Mouse (Mus musculus): ENCODE data around the gene Elmo1. TPM values are rescaled to one million over a fixed set of nuclear protein-coding genes. Genes with fewer than 3 reads are reported as not detected.

The Elmo1 gene
- polyA plus RNA-seq, 1 experiment from 2014 or later, result 12.3 TPM

DNA sequence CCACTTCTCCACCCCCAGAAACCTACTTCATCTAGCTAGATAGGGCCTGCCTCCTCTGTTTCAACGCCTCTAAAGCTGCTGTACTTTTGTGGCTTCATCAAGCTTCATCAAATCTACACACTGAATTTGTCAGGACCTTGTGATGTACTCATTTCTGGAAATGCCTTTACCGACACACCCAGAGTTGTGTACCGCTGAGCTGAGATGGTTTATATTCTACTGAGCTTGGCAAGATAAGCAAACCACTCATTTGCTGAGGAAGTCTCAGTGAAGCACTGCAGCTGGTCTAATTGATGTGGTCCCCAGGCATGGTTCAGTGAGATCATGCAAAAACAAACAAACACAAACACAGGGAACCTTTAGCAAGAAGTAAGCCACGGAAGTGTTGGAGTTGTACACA, 281.9 kb downstream of the Elmo1 start:
- no peak for ATAC-seq (replicated peaks; ENCODE audit: low FRiP score)
- no peak for DNase-seq (ENCODE audit: low spot score)
- Histone ChIP-seq H3K9ac (ENCODE audit: low read length) (no peak overlapping the region), H3K27me3 (ENCODE audit: control insufficient read depth, insufficient read depth, low read length) (no peaks in the 10 kb centered on the region), H3K27ac (ENCODE audit: low read depth, low read length) (no peak overlapping the region), H3K4me3 (ENCODE audit: low read depth, low read length) (no peak overlapping the region), H3K36me3 (ENCODE audit: control insufficient read depth, insufficient read depth, low read length) (no peaks in the 10 kb centered on the region), H3K4me1 (replicated peaks; ENCODE audit: control insufficient read depth, insufficient read depth, low read length) (no peaks in the 10 kb centered on the region), H3K4me2 (ENCODE audit: low read depth, low read length, severe bottlenecking) (no peak overlapping the region), H3K9me3 (ENCODE audit: control insufficient read depth, low read length) (no peaks in the 10 kb centered on the region)
- WGBS, result 88% methylated on average over 4 of the region's 4 CpGs

DNA sequence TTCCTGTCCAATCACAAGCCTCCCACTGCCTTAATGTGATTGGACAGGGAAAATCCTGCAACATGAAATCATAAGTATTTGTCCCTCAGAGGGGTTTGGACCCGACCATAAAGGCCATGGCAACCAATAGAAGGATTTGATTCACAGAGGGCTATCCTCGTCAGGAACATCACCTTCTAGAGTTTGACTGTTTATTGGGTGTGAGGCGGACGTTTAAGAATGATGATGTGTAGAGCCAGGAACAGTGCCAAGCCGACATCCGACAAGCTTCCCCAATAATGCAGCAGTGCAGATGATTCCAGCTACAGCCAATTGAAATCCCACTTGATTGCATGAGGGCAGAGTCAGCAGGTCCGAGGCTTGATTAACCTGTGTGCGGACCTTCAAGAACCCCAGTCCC, 288.5 kb downstream of the Elmo1 start:
- H3K9ac ChIP-seq (ENCODE audit: low read length), result no peak overlapping the region
- ATAC-seq (replicated peaks; ENCODE audit: low FRiP score), result no peak
- 88% methylated on average over 8 of the region's 8 CpGs for WGBS

DNA sequence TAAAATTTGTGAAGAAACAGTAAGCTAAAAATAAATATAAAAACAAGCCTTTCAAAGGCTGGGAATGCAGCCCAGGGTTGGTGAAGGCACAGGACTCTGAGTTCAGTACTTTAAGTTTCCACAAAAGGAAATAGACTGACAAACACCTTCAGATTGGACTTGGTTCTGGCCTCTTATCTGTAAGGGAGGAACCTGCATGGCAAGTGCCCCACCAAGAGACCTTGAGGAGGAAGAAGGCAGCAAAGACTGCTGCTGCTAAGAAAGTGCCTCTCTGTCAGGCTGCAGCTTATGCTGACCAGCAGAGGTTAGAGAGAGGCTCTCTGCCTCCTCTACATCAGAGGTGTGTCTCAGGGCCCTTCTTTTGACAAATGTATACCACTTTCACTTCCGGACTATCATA, 293.5 kb downstream of the Elmo1 start:
- no peaks in the 10 kb centered on the region for H3K4me1 ChIP-seq (replicated peaks; ENCODE audit: control insufficient read depth, insufficient read depth, low read length)
- H3K36me3 ChIP-seq (ENCODE audit: control insufficient read depth, insufficient read depth, low read length), result no peaks in the 10 kb centered on the region
- WGBS, result 80% methylated on average over 1 of the region's 1 CpGs
- H3K4me2 ChIP-seq (ENCODE audit: low read depth, low read length, severe bottlenecking), result no peak overlapping the region
- no peak overlapping the region for H3K9ac ChIP-seq (ENCODE audit: low read length)
- no peak for DNase-seq (ENCODE audit: low spot score)
- H3K4me3 ChIP-seq (ENCODE audit: low read depth, low read length), result no peak overlapping the region
- no peak for ATAC-seq (replicated peaks; ENCODE audit: low FRiP score)
- H3K27me3 ChIP-seq (ENCODE audit: control insufficient read depth, insufficient read depth, low read length), result no peaks in the 10 kb centered on the region
- no peaks in the 10 kb centered on the region for H3K9me3 ChIP-seq (ENCODE audit: control insufficient read depth, low read length)
- H3K27ac ChIP-seq (ENCODE audit: low read depth, low read length), result no peak overlapping the region

More for the DNA sequence above, 288.5 kb downstream of the Elmo1 start:
- Histone ChIP-seq H3K4me1 (replicated peaks; ENCODE audit: control insufficient read depth, insufficient read depth, low read length) (no peaks in the 10 kb centered on the region), H3K36me3 (ENCODE audit: control insufficient read depth, insufficient read depth, low read length) (no peaks in the 10 kb centered on the region), H3K4me2 (ENCODE audit: low read depth, low read length, severe bottlenecking) (no peak overlapping the region), H3K27me3 (ENCODE audit: control insufficient read depth, insufficient read depth, low read length) (no peaks in the 10 kb centered on the region), H3K4me3 (ENCODE audit: low read depth, low read length) (no peak overlapping the region), H3K27ac (ENCODE audit: low read depth, low read length) (no peak overlapping the region), H3K9me3 (ENCODE audit: control insufficient read depth, low read length) (no peaks in the 10 kb centered on the region)
- no peak for DNase-seq (ENCODE audit: low spot score)

DNA sequence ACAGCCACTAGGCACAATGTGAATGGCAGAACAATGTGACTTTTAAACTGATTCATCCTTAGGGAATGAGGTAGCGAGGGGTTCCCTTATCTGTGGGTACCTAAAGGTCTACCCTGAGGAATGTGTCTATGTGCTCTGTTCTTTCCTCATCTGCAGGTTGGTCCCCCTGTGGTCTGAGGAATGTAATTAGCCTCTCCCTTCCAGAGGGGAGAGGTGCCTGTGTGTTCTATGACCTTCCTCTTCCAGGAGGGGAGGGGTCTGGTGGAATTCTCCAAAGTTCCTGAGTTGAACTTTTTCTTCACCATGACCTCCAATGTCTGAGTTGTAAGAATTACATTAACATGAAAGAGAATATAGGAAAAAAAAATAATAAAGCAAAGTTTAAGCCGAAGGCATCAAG, 294.4 kb downstream of the Elmo1 start:
- H3K27me3 ChIP-seq (ENCODE audit: control insufficient read depth, insufficient read depth, low read length), result no peaks in the 10 kb centered on the region
- 95% methylated on average over 2 of the region's 2 CpGs for WGBS
- H3K4me1 ChIP-seq (replicated peaks; ENCODE audit: control insufficient read depth, insufficient read depth, low read length), result no peaks in the 10 kb centered on the region
- H3K27ac ChIP-seq (ENCODE audit: low read depth, low read length), result no peak overlapping the region
- no peaks in the 10 kb centered on the region for H3K36me3 ChIP-seq (ENCODE audit: control insufficient read depth, insufficient read depth, low read length)
- ATAC-seq (replicated peaks; ENCODE audit: low FRiP score), result no peak
- H3K4me2 ChIP-seq (ENCODE audit: low read depth, low read length, severe bottlenecking), result no peak overlapping the region
- H3K9ac ChIP-seq (ENCODE audit: low read length), result no peak overlapping the region
- no peak for DNase-seq (ENCODE audit: low spot score)
- no peaks in the 10 kb centered on the region for H3K9me3 ChIP-seq (ENCODE audit: control insufficient read depth, low read length)
- no peak overlapping the region for H3K4me3 ChIP-seq (ENCODE audit: low read depth, low read length)

DNA sequence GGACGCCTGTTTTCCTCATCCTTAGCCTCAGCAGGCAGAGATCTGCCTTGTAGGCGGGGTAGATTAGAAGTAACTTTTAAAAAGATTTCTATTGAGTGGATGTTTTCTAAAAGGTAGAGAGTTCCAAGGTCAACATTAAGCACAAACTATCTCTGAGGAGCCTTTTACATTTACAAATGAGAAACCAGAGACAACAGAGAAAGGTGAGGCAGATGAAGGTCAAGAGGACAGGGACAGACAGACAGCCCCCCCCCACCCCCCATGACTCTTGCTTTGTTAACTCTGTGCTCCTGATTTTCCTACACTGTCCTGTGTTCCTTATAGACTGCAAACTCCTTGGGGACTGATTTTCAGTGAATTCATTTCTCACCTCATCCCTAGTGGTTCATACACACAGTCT, 295.0 kb downstream of the Elmo1 start:
- no peaks in the 10 kb centered on the region for H3K9me3 ChIP-seq (ENCODE audit: control insufficient read depth, low read length)
- H3K27ac ChIP-seq (ENCODE audit: low read depth, low read length), result no peak overlapping the region
- H3K4me3 ChIP-seq (ENCODE audit: low read depth, low read length), result no peak overlapping the region
- H3K9ac ChIP-seq (ENCODE audit: low read length), result no peak overlapping the region
- no peaks in the 10 kb centered on the region for H3K27me3 ChIP-seq (ENCODE audit: control insufficient read depth, insufficient read depth, low read length)
- WGBS, result 80% methylated on average over 2 of the region's 2 CpGs
- ATAC-seq (replicated peaks; ENCODE audit: low FRiP score) (no peak), DNase-seq (ENCODE audit: low spot score) (no peak)
- no peak overlapping the region for H3K4me2 ChIP-seq (ENCODE audit: low read depth, low read length, severe bottlenecking)
- no peaks in the 10 kb centered on the region for H3K36me3 ChIP-seq (ENCODE audit: control insufficient read depth, insufficient read depth, low read length)
- no peaks in the 10 kb centered on the region for H3K4me1 ChIP-seq (replicated peaks; ENCODE audit: control insufficient read depth, insufficient read depth, low read length)

DNA sequence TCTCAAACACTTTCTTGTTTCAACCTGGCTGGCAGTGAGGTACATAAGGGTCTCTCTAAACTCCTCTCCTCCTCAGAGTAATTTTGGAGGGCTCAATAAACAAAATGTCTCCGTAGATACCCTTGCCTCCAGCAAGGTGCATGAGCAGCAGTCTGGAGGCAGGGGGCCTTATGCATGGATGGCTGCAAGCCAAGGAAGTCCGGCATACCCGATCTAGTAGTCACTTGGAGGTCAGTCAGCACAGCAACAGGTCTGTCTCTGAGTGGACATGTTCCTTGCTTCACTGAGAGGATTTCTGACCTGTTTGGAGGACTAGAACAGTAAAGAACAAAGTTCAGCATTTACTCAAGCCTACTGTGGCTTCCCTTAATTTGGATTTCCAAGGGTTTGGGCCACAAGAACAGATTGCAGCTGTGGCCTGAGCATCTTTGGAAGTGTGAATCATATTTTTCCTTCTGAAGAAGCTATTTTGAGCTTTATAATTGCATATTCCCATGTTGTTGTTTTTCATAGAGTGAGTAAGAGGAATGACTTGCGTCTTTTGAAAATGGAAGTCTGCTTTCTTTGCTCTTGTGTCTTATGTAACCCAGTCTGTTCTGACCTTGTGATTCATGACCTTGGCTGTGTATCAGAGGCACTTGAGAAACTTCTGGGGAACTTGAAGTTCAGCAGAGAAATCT, 296.2 kb downstream of the Elmo1 start:
- H3K4me1 ChIP-seq (replicated peaks; ENCODE audit: control insufficient read depth, insufficient read depth, low read length), result no peaks in the 10 kb centered on the region
- no peak overlapping the region for H3K27ac ChIP-seq (ENCODE audit: low read depth, low read length)
- DNase-seq (ENCODE audit: low spot score), result no peak
- no peak overlapping the region for H3K4me2 ChIP-seq (ENCODE audit: low read depth, low read length, severe bottlenecking)
- no peaks in the 10 kb centered on the region for H3K27me3 ChIP-seq (ENCODE audit: control insufficient read depth, insufficient read depth, low read length)
- ATAC-seq (replicated peaks; ENCODE audit: low FRiP score), result no peak
- no peaks in the 10 kb centered on the region for H3K36me3 ChIP-seq (ENCODE audit: control insufficient read depth, insufficient read depth, low read length)
- no peaks in the 10 kb centered on the region for H3K9me3 ChIP-seq (ENCODE audit: control insufficient read depth, low read length)
- no peak overlapping the region for H3K4me3 ChIP-seq (ENCODE audit: low read depth, low read length)
- no peak overlapping the region for H3K9ac ChIP-seq (ENCODE audit: low read length)
- 80% methylated on average over 4 of the region's 4 CpGs for WGBS

DNA sequence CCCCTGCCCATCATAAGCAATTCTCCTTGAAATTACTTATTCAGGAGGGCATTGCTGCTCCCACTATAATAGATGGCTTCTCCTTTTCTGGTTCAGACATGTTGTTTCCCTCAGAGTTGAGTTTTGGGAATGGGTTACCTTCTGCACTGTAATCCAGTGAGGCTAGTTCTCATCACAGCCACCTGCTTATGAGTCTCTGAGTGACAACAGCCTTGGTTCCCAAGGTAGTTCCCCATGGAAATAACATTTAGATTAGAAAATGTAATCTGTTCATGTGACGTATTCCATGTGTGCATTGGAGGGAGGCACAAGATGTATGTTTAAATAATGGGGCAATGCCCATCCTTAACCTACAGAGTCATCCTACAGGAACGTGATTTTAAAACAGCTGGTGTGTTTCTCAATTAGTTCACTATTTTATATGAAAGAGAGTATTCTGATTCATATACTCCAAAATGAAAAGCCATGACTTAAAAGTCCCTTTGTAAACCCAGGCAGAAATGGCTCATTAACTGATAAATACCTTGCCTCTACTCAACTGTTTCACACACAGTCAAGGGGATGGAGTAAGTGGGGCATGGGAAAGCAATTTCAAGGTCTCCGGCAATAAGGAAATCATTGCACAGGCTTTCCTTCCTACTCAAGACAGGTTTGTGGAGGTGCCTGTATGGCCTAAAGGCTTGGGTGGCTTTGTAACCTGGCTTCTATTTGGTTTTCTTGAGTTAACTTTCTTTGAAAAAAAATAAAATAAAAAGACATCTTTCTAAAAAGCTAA, 302.6 kb downstream of the Elmo1 start:
- ATAC-seq (replicated peaks; ENCODE audit: low FRiP score) (no peak), DNase-seq (ENCODE audit: low spot score) (no peak)
- Histone ChIP-seq H3K36me3 (ENCODE audit: control insufficient read depth, insufficient read depth, low read length) (no peaks in the 10 kb centered on the region), H3K27me3 (ENCODE audit: control insufficient read depth, insufficient read depth, low read length) (no peaks in the 10 kb centered on the region), H3K4me3 (ENCODE audit: low read depth, low read length) (no peak overlapping the region), H3K4me2 (ENCODE audit: low read depth, low read length, severe bottlenecking) (no peak overlapping the region), H3K27ac (ENCODE audit: low read depth, low read length) (no peak overlapping the region), H3K9me3 (ENCODE audit: control insufficient read depth, low read length) (no peaks in the 10 kb centered on the region), H3K4me1 (replicated peaks; ENCODE audit: control insufficient read depth, insufficient read depth, low read length) (no peaks in the 10 kb centered on the region), H3K9ac (ENCODE audit: low read length) (no peak overlapping the region)
- WGBS, result 89% methylated on average over 3 of the region's 3 CpGs

DNA sequence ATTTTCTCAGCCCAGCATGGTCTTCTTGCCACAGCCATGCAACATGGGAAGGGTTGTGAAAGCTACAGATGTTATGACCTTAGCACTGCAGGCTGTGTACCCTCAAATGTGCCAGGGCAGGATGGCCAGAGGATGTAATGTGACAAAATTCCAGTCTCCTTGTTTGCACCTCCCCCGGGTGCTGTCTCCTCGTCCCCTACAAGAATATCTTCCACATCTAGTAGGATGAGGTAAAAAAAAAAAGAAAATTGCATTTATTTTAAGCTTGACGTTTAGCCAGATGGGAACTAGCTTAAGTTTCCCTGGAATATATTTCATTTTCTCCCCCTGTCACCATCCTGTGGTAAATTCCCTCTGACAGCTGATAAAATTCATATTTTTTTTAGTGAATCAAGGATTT, 307.3 kb downstream of the Elmo1 start:
- H3K27ac ChIP-seq (ENCODE audit: low read depth, low read length), result no peak overlapping the region
- 90% methylated on average over 3 of the region's 3 CpGs for WGBS
- no peak overlapping the region for H3K4me3 ChIP-seq (ENCODE audit: low read depth, low read length)
- no peaks in the 10 kb centered on the region for H3K4me1 ChIP-seq (replicated peaks; ENCODE audit: control insufficient read depth, insufficient read depth, low read length)
- no peaks in the 10 kb centered on the region for H3K27me3 ChIP-seq (ENCODE audit: control insufficient read depth, insufficient read depth, low read length)
- no peak for DNase-seq (ENCODE audit: low spot score)
- H3K9ac ChIP-seq (ENCODE audit: low read length), result no peak overlapping the region
- ATAC-seq (replicated peaks; ENCODE audit: low FRiP score), result no peak
- H3K36me3 ChIP-seq (ENCODE audit: control insufficient read depth, insufficient read depth, low read length), result no peaks in the 10 kb centered on the region
- no peak overlapping the region for H3K4me2 ChIP-seq (ENCODE audit: low read depth, low read length, severe bottlenecking)
- no peaks in the 10 kb centered on the region for H3K9me3 ChIP-seq (ENCODE audit: control insufficient read depth, low read length)

DNA sequence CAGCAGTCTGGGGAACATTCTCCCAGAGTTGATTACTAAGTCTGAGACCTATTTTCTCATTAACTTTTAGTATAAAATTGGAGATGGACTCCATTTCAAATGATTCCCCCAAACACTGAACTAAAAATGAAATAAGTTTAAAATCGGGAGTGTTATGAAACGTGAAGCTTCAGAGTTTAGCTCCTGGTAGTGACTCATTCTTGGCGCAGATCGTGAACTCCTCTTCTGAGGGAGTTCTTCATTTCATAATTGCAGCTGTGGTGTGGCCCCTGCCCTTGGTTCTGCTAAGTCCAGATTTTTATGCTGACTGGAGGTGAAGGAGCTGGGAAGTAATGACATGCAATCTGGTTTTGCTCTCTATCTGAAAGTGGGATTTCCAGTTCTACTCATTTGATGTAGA, 307.9 kb downstream of the Elmo1 start:
- Histone ChIP-seq H3K27ac (ENCODE audit: low read depth, low read length) (no peak overlapping the region), H3K4me1 (replicated peaks; ENCODE audit: control insufficient read depth, insufficient read depth, low read length) (no peaks in the 10 kb centered on the region), H3K27me3 (ENCODE audit: control insufficient read depth, insufficient read depth, low read length) (no peaks in the 10 kb centered on the region), H3K36me3 (ENCODE audit: control insufficient read depth, insufficient read depth, low read length) (no peaks in the 10 kb centered on the region), H3K9ac (ENCODE audit: low read length) (no peak overlapping the region), H3K9me3 (ENCODE audit: control insufficient read depth, low read length) (no peaks in the 10 kb centered on the region), H3K4me3 (ENCODE audit: low read depth, low read length) (no peak overlapping the region), H3K4me2 (ENCODE audit: low read depth, low read length, severe bottlenecking) (no peak overlapping the region)
- DNase-seq (ENCODE audit: low spot score) (no peak), ATAC-seq (replicated peaks; ENCODE audit: low FRiP score) (no peak)
- 93% methylated on average over 4 of the region's 4 CpGs for WGBS
